Mouse (Mus musculus) bone marrow macrophage, adult 2 months (primary cell): Measurements from ENCODE around the gene Megf8.

Source experiments
- CTCF ChIP-seq: IDR thresholded peaks from 2 replicates; pipeline ENCODE4 v1.5.1; 2012; ENCODE audit warnings: low read depth, mild to moderate bottlenecking, low read length, moderate library complexity
- POLR2A ChIP-seq: IDR thresholded peaks from 2 replicates; pipeline ENCODE4 v1.6.1; 2012; ENCODE audit warnings: mild to moderate bottlenecking, low read depth, low read length, borderline replicate concordance

DNA sequence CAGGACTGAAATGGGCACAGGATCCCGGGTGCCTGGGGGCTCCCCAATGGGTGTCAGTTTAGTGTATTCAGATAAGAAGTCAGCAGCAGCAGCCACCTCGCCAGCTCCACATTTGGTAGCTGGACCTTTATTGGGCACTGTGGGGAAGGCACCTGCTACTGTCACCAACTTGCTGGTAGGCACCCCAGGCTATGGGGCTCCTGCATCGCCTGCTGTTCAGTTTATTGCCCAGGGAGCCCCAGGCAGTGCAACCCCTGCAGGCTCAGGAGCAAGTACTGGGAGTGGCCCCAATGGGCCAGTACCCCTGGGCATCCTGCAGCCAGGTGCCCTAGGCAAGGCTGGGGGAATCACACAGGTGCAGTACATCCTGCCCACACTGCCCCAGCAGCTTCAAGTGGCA, 28.2 kb upstream of the Megf8 start:
- TF ChIP-seq CTCF (no peak), POLR2A (no peak)
